Mouse (Mus musculus) embryonic facial prominence, embryonic 11.5 days (tissue): ENCODE data around the gene Vangl1. TPM values are rescaled to one million over a fixed set of nuclear protein-coding genes. Genes with fewer than 3 reads are reported as not detected.
A peak's percentile ranks its signal among the peaks of the same experiment; 100 is the strongest.

Source experiments
- ATAC-seq: fragments of 200-750 bp; cut with Nextera tagmentation; replicated peaks from 2 replicates; pipeline ENCODE4 v1.8.0; 2017; ENCODE audit warnings: low read depth; ENCODE audit not compliant: insufficient number of reproducible peaks, low FRiP score, low TSS enrichment
- DNase-seq: peaks from one replicate; pipeline ENCODE4 v3.0.0-alpha.2; 2015; ENCODE audit warnings: low spot score
- H3K27ac ChIP-seq: fragments of 300-500 bp; sonication (generic); replicated peaks from 2 replicates; pipeline ENCODE4 v1.5.1; 2014; ENCODE audit warnings: mild to moderate bottlenecking, low read depth, low read length, control low read depth
- H3K27me3 ChIP-seq: fragments of 300-500 bp; sonication (generic); 2 replicates; pipeline ENCODE4 v1.6.1; 2014; ENCODE audit warnings: mild to moderate bottlenecking, low read length, moderate library complexity, mixed read lengths; ENCODE audit not compliant: control insufficient read depth, insufficient read depth
- H3K36me3 ChIP-seq: fragments of 300-500 bp; sonication (generic); replicated peaks from 2 replicates; pipeline ENCODE4 v1.6.1; 2014; ENCODE audit warnings: low read depth, mild to moderate bottlenecking, low read length, moderate library complexity, mixed read lengths; ENCODE audit not compliant: control insufficient read depth, insufficient read depth
- H3K4me1 ChIP-seq: fragments of 300-500 bp; sonication (generic); 2 replicates; pipeline ENCODE4 v1.6.1; 2014; ENCODE audit warnings: low read length, mixed read lengths; ENCODE audit not compliant: control insufficient read depth, insufficient read depth
- H3K4me2 ChIP-seq: fragments of 300-500 bp; sonication (generic); 2 replicates; pipeline ENCODE4 v1.6.1; 2014; ENCODE audit warnings: low read depth, mild to moderate bottlenecking, control low read depth, low read length, moderate library complexity
- H3K4me3 ChIP-seq: fragments of 300-500 bp; sonication (generic); 2 replicates; pipeline ENCODE4 v1.5.1; 2014; ENCODE audit warnings: low read depth, low read length, control low read depth
- H3K9ac ChIP-seq: fragments of 300-500 bp; sonication (generic); replicated peaks from 2 replicates; pipeline ENCODE4 v1.6.1; 2014; ENCODE audit warnings: mild to moderate bottlenecking, control low read depth, low read length
- H3K9me3 ChIP-seq: fragments of 300-500 bp; sonication (generic); replicated peaks from 2 replicates; pipeline ENCODE4 v1.6.1; 2016; ENCODE audit warnings: mild to moderate bottlenecking, low read length, inconsistent platforms, mixed read lengths; ENCODE audit not compliant: control insufficient read depth
- WGBS: fragments of 180-500 bp; shearing (Covaris S2); extraction: QIAGEN DNeasy Blood & Tissue Kit; methylation state at CpG from one replicate; pipeline ENCODE4 v1.1.7; 2014; 5-methylcytosine and 5-hydroxymethylcytosine counted together
- polyA plus RNA-seq: library from polyadenylated mRNA; unstranded; fragments of >200 nt; fragmentation: Nextera tagmentation; extraction: Ambion mirVana; gene quantifications from 2 replicates; pipeline ENCODE4 v1.2.1, GENCODE M21; 2014

The Vangl1 gene
- polyA plus RNA-seq, 1 experiment from 2014 or later: 12.8 TPM

- H3K27me3 ChIP-seq: no peaks in the 10 kb centered on the region; the same call in 1 of the 2 replicates
Observed at GRCm38 (mm10) chr3:102197746-102198145, 6.7 kb downstream of the Vangl1 start.

GRCm38 (mm10) chr3:102197152-102197551, 7.3 kb downstream of the Vangl1 start:
- Histone ChIP-seq H3K4me3 (no peak overlapping the region), H3K27ac (no peak overlapping the region), H3K27me3 (no peaks in the 10 kb centered on the region; the same call in 1 of the 2 replicates), H3K4me1 (peaks cover 4% of the 10 kb centered on the region), H3K9ac (no peak overlapping the region), H3K36me3 (no peaks in the 10 kb centered on the region), H3K9me3 (no peaks in the 10 kb centered on the region), H3K4me2 (no peak overlapping the region)
- DNase-seq (no peak), ATAC-seq (no peak)
- WGBS: 77% methylated on average over 5 of the region's 5 CpGs

More at GRCm38 (mm10) chr3:102197746-102198145, 6.7 kb downstream of the Vangl1 start:
- no peaks in the 10 kb centered on the region for H3K9me3 ChIP-seq
- no peak overlapping the region for H3K27ac ChIP-seq
- H3K4me3 ChIP-seq: no peak overlapping the region
- 16% methylated on average over 5 of the region's 5 CpGs for WGBS
- H3K4me1 ChIP-seq: peaks cover 4% of the 10 kb centered on the region
- DNase-seq (no peak), ATAC-seq (no peak)
- H3K4me2 ChIP-seq: no peak overlapping the region
- no peak overlapping the region for H3K9ac ChIP-seq
- no peaks in the 10 kb centered on the region for H3K36me3 ChIP-seq

- Histone ChIP-seq H3K4me2 (no peak overlapping the region), H3K4me3 (no peak overlapping the region), H3K9me3 (no peaks in the 10 kb centered on the region), H3K36me3 (no peaks in the 10 kb centered on the region), H3K9ac (no peak overlapping the region), H3K27me3 (no peaks in the 10 kb centered on the region), H3K4me1 (peaks cover 4% of the 10 kb centered on the region), H3K27ac (no peak overlapping the region)
- DNase-seq (no peak), ATAC-seq (no peak)
- WGBS: 91% methylated on average over 9 of the region's 9 CpGs
Observed at GRCm38 (mm10) chr3:102196166-102196565, 8.3 kb downstream of the Vangl1 start.

GRCm38 (mm10) chr3:102195762-102196161, 8.7 kb downstream of the Vangl1 start:
- H3K9me3 ChIP-seq: no peaks in the 10 kb centered on the region
- ATAC-seq: no peak
- no peak overlapping the region for H3K9ac ChIP-seq
- H3K27ac ChIP-seq: no peak overlapping the region
- WGBS: 25% methylated on average over 2 of the region's 2 CpGs
- H3K4me3 ChIP-seq: no peak overlapping the region
- no peak overlapping the region for H3K4me2 ChIP-seq
- no peaks in the 10 kb centered on the region for H3K36me3 ChIP-seq
- DNase-seq: no peak
- H3K4me1 ChIP-seq: peaks cover 4% of the 10 kb centered on the region
- H3K27me3 ChIP-seq: no peaks in the 10 kb centered on the region

- peak; percentile 65 for DNase-seq
- Histone ChIP-seq H3K9me3 (no peaks in the 10 kb centered on the region), H3K4me3 (no peak overlapping the region), H3K27me3 (no peaks in the 10 kb centered on the region), H3K4me2 (no peak overlapping the region; the same call in 1 of the 2 replicates), H3K36me3 (no peaks in the 10 kb centered on the region), H3K9ac (no peak overlapping the region), H3K27ac (0 out of 2 replicates have a peak overlapping the region, but pooled peaks have one; percentile 25), H3K4me1 (peaks cover 8% of the 10 kb centered on the region)
- ATAC-seq: peak; percentile 47; the same call in 1 of the 2 replicates
- 5% methylated on average over 11 of the region's 11 CpGs for WGBS
Observed at GRCm38 (mm10) chr3:102194291-102195051, 10.0 kb downstream of the Vangl1 start.

GRCm38 (mm10) chr3:102193488-102194290, 10.8 kb downstream of the Vangl1 start:
- H3K4me2 ChIP-seq: peak overlapping the region; percentile 19; the same call in 1 of the 2 replicates
- no peaks in the 10 kb centered on the region for H3K36me3 ChIP-seq
- WGBS: 6% methylated on average over 20 of the region's 20 CpGs
- peak; percentile 43 for DNase-seq
- no peak overlapping the region for H3K4me3 ChIP-seq
- no peak for ATAC-seq
- H3K9me3 ChIP-seq: no peaks in the 10 kb centered on the region
- H3K4me1 ChIP-seq: peaks cover 8% of the 10 kb centered on the region
- no peaks in the 10 kb centered on the region for H3K27me3 ChIP-seq
- H3K27ac ChIP-seq: no peak overlapping the region
- H3K9ac ChIP-seq: 0 out of 2 replicates have a peak overlapping the region, but pooled peaks have one; percentile 5

GRCm38 (mm10) chr3:102192621-102193020, 11.9 kb downstream of the Vangl1 start:
- DNase-seq (no peak), ATAC-seq (no peak)
- Histone ChIP-seq H3K36me3 (no peaks in the 10 kb centered on the region), H3K27ac (no peak overlapping the region), H3K9me3 (no peaks in the 10 kb centered on the region), H3K27me3 (no peaks in the 10 kb centered on the region), H3K4me3 (no peak overlapping the region), H3K4me2 (no peak overlapping the region), H3K9ac (no peak overlapping the region), H3K4me1 (peaks cover 8% of the 10 kb centered on the region)
- WGBS: 71% methylated on average over 2 of the region's 2 CpGs

GRCm38 (mm10) chr3:102191575-102191974, 12.9 kb downstream of the Vangl1 start:
- H3K4me2 ChIP-seq: no peak overlapping the region
- H3K27ac ChIP-seq: no peak overlapping the region
- no peak for ATAC-seq
- peaks cover 8% of the 10 kb centered on the region for H3K4me1 ChIP-seq
- H3K4me3 ChIP-seq: no peak overlapping the region
- no peak for DNase-seq
- no peak overlapping the region for H3K9ac ChIP-seq
- H3K9me3 ChIP-seq: no peaks in the 10 kb centered on the region
- H3K36me3 ChIP-seq: no peaks in the 10 kb centered on the region
- no peaks in the 10 kb centered on the region for H3K27me3 ChIP-seq
- WGBS: 76% methylated on average over 3 of the region's 3 CpGs
